ENCODE assay signal across 8 mouse cellular contexts in genomic region chr10:60753261-60753660, GRCm38 (mm10). TPM values are rescaled to one million over a fixed set of nuclear protein-coding genes. Genes with fewer than 3 reads are reported as not detected.
DNase-seq lines count a peak whose midpoint lies in the region; ATAC-seq and TF ChIP-seq lines count a peak whose summit lies in the region.

No protein-coding gene starts in this region.

- no peak for ATAC-seq in forebrain, embryonic 13.5 days
- ATAC-seq in limb, embryonic 12.5 days (ENCODE audit: insufficient number of reproducible peaks, insufficient read depth, low FRiP score, low TSS enrichment, low read depth), result no peak
- no peak for ATAC-seq in stomach, embryonic 14.5 days (ENCODE audit: insufficient number of reproducible peaks, insufficient read depth, low FRiP score, low read depth)
- ATAC-seq in erythroblast, adult 5-6 weeks (replicated peaks; ENCODE audit: low FRiP score, poor library complexity, severe bottlenecking), result no peak

- H3K4me1 ChIP-seq in forebrain, embryonic 13.5 days, result peaks cover 23% of the 10 kb centered on the region
- peaks cover 15% of the 10 kb centered on the region for H3K4me1 ChIP-seq in limb, embryonic 12.5 days (replicated peaks)
- 0 out of 2 replicates have a peak, but pooled peaks cover 7% of the 10 kb centered on the region for H3K4me1 ChIP-seq in stomach, embryonic 14.5 days (ENCODE audit: control insufficient read depth, insufficient read depth, low read length)

- H3K36me3 ChIP-seq in forebrain, embryonic 13.5 days (ENCODE audit: poor library complexity, severe bottlenecking), result no peaks in the 10 kb centered on the region
- peaks cover 3% of the 10 kb centered on the region; the same call in 1 of the 2 replicates for H3K36me3 ChIP-seq in limb, embryonic 12.5 days
- H3K36me3 ChIP-seq in stomach, embryonic 14.5 days (ENCODE audit: control insufficient read depth, insufficient read depth, low read length), result peaks cover 6% of the 10 kb centered on the region; the same call in 1 of the 2 replicates

- H3K4me2 ChIP-seq in forebrain, embryonic 13.5 days, result peak overlapping the region; percentile 86
- H3K4me2 ChIP-seq in limb, embryonic 12.5 days, result peak overlapping the region; percentile 74
- H3K4me2 ChIP-seq in stomach, embryonic 14.5 days (replicated peaks; ENCODE audit: low read depth, low read length), result peak overlapping the region; percentile 81; the same call in 1 of the 2 replicates

- H3K9ac ChIP-seq in forebrain, embryonic 13.5 days, result no peak overlapping the region; the same call in 1 of the 2 replicates
- H3K9ac ChIP-seq in limb, embryonic 12.5 days (replicated peaks), result 0 out of 2 replicates have a peak overlapping the region, but pooled peaks have one; percentile 75
- H3K9ac ChIP-seq in stomach, embryonic 14.5 days (replicated peaks; ENCODE audit: low read depth, low read length), result no peak overlapping the region

- no peaks in the 10 kb centered on the region for H3K27me3 ChIP-seq in forebrain, embryonic 13.5 days
- no peaks in the 10 kb centered on the region for H3K27me3 ChIP-seq in limb, embryonic 12.5 days
- no peaks in the 10 kb centered on the region for H3K27me3 ChIP-seq in stomach, embryonic 14.5 days (ENCODE audit: control insufficient read depth, insufficient read depth, low read length)

- 74% methylated on average over 9 of the region's 9 CpGs for WGBS in forebrain, embryonic 13.5 days
- 68% methylated on average over 9 of the region's 9 CpGs for WGBS in limb, embryonic 12.5 days
- WGBS in stomach, embryonic 14.5 days, result 72% methylated on average over 9 of the region's 9 CpGs

- DNase-seq in layer of hippocampus, adult 2 months (ENCODE audit: low spot score in 2 of 2), result no peak
- DNase-seq in layer of hippocampus, postnatal 36 days, result no peak
- DNase-seq in frontal cortex, adult 2 months (ENCODE audit: extremely low spot score in 1 of 2, low spot score in 1 of 2), result no peak
- no peak for DNase-seq in right cerebral cortex, postnatal 36 days (ENCODE audit: low spot score in 2 of 2)

- 0 out of 2 replicates have a peak overlapping the region, but pooled peaks have one; percentile 62 for H3K27ac ChIP-seq in layer of hippocampus, adult 2 months
- no peak overlapping the region for H3K27ac ChIP-seq in forebrain, embryonic 13.5 days
- H3K27ac ChIP-seq in limb, embryonic 12.5 days, result no peak overlapping the region
- H3K27ac ChIP-seq in stomach, embryonic 14.5 days (ENCODE audit: low read length), result no peak overlapping the region

- peak overlapping the region; percentile 93 for H3K4me3 ChIP-seq in layer of hippocampus, adult 2 months
- no peak overlapping the region for H3K4me3 ChIP-seq in forebrain, embryonic 13.5 days
- no peak overlapping the region for H3K4me3 ChIP-seq in limb, embryonic 12.5 days (replicated peaks)
- H3K4me3 ChIP-seq in stomach, embryonic 14.5 days (ENCODE audit: low read depth, low read length), result no peak overlapping the region; the same call in 1 of the 2 replicates

- H3K9me3 ChIP-seq in forebrain, embryonic 13.5 days (replicated peaks), result no peaks in the 10 kb centered on the region
- peaks cover 12% of the 10 kb centered on the region for H3K9me3 ChIP-seq in limb, embryonic 12.5 days
- H3K9me3 ChIP-seq in stomach, embryonic 14.5 days (ENCODE audit: control insufficient read depth, low read depth, low read length), result no peaks in the 10 kb centered on the region; the same call in 1 of the 2 replicates

- TF ChIP-seq CTCF in layer of hippocampus, adult 2 months (conservative IDR thresholded peaks at IDR 0.05), result peak; percentile 40; the same call in 1 of the 2 replicates

RNA-seq across cellular contexts. Expression of gene Slc29a3, which starts 0.7 kb away (rescaled TPM):
- total RNA-seq in layer of hippocampus, adult 2 months (2021), result 10 to 100 TPM; 14.6 to 18.3 TPM
- 10 to 100 TPM; 14.2 to 17.7 TPM for total RNA-seq in layer of hippocampus, postnatal 36 days (2021)
- polyA plus RNA-seq in forebrain, embryonic 13.5 days (2015; fragmentation: Nextera tagmentation; extraction: Ambion mirVana), result 12.7 and 13.5 TPM in 2 replicates
- polyA plus RNA-seq in limb, embryonic 12.5 days (2016; fragmentation: Nextera tagmentation; extraction: Ambion mirVana), result 9.4 and 9.6 TPM in 2 replicates
- polyA plus RNA-seq in stomach, embryonic 14.5 days (2014; fragmentation: Nextera tagmentation; extraction: Ambion mirVana), result 8.5 TPM in 2 replicates
- total RNA-seq in erythroblast, adult 5-6 weeks (2015; ENCODE audit: low replicate concordance), result 7.3 TPM in 2 replicates
- total RNA-seq in erythroblast, adult 5-6 weeks (2017; ENCODE audit: low replicate concordance), result 1.5 and 4.1 TPM in 2 replicates
- 7.5 and 8.0 TPM in 2 replicates for polyA plus RNA-seq in frontal cortex, adult 2 months (2012; rRNA removed)

RNA-seq across cellular contexts. Expression of gene Cdh23, which starts 57.0 kb away (rescaled TPM):
- 1 to 10 TPM; 2.7 to 2.9 TPM for total RNA-seq in layer of hippocampus, adult 2 months (2021)
- 1 to 10 TPM; 1.7 to 3.5 TPM for total RNA-seq in layer of hippocampus, postnatal 36 days (2021)
- polyA plus RNA-seq in forebrain, embryonic 13.5 days (2015; fragmentation: Nextera tagmentation; extraction: Ambion mirVana), result 0.89 and 1.1 TPM in 2 replicates
- 0.34 and 0.45 TPM in 2 replicates for polyA plus RNA-seq in limb, embryonic 12.5 days (2016; fragmentation: Nextera tagmentation; extraction: Ambion mirVana)
- 0.71 and 1.4 TPM in 2 replicates for polyA plus RNA-seq in stomach, embryonic 14.5 days (2014; fragmentation: Nextera tagmentation; extraction: Ambion mirVana)
- total RNA-seq in erythroblast, adult 5-6 weeks (2015; ENCODE audit: low replicate concordance), result not detected in 2 replicates
- 0.26 and 0.84 TPM in 2 replicates for total RNA-seq in erythroblast, adult 5-6 weeks (2017; ENCODE audit: low replicate concordance)
- 4.6 and 5.4 TPM in 2 replicates for polyA plus RNA-seq in frontal cortex, adult 2 months (2012; rRNA removed)
